Mouse (Mus musculus) embryonic facial prominence, embryonic 14.5 days (tissue): ENCODE data around the gene Pon1. TPM values are rescaled to one million over a fixed set of nuclear protein-coding genes. Genes with fewer than 3 reads are reported as not detected.
"Not testable (repeated sequence)": the region's sequence is repeated elsewhere in the genome, so short reads cannot be mapped to it uniquely, and the experiment has no call there.

Experiments
- ATAC-seq: fragments of 200-750 bp; cut with Nextera tagmentation; 2 replicates; pipeline ENCODE4 v1.8.0; 2017; ENCODE audit warnings: low read depth, moderate number of reproducible peaks, moderate TSS enrichment
- DNase-seq: peaks from one replicate; pipeline ENCODE4 v3.0.0-alpha.2; 2015; ENCODE audit warnings: low spot score
- H3K27ac ChIP-seq: fragments of 300-500 bp; sonication (generic); replicated peaks from 2 replicates; pipeline ENCODE4 v1.5.1; 2014; ENCODE audit warnings: low read depth, mild to moderate bottlenecking, low read length, moderate library complexity
- H3K27me3 ChIP-seq: fragments of 300-500 bp; sonication (generic); replicated peaks from 2 replicates; pipeline ENCODE4 v1.6.1; 2014; ENCODE audit warnings: low read length; ENCODE audit not compliant: control insufficient read depth, insufficient read depth
- H3K36me3 ChIP-seq: fragments of 300-500 bp; sonication (generic); 2 replicates; pipeline ENCODE4 v1.6.1; 2014; ENCODE audit warnings: low read length, mixed read lengths; ENCODE audit not compliant: control insufficient read depth, insufficient read depth
- H3K4me1 ChIP-seq: fragments of 300-500 bp; sonication (generic); 2 replicates; pipeline ENCODE4 v1.6.1; 2014; ENCODE audit warnings: antibody characterized with exemption, low read length; ENCODE audit not compliant: control insufficient read depth, insufficient read depth
- H3K4me2 ChIP-seq: fragments of 300-500 bp; sonication (generic); 2 replicates; pipeline ENCODE4 v1.6.1; 2014; ENCODE audit warnings: low read depth, mild to moderate bottlenecking, low read length, moderate library complexity, mixed read lengths
- H3K4me3 ChIP-seq: fragments of 300-500 bp; sonication (generic); 2 replicates; pipeline ENCODE4 v1.5.1; 2014; ENCODE audit warnings: low read depth, mild to moderate bottlenecking, low read length
- H3K9ac ChIP-seq: fragments of 300-500 bp; sonication (generic); 2 replicates; pipeline ENCODE4 v1.6.1; 2014; ENCODE audit warnings: low read depth, mild to moderate bottlenecking, low read length, moderate library complexity, mixed read lengths
- H3K9me3 ChIP-seq: fragments of 300-500 bp; sonication (generic); 2 replicates; pipeline ENCODE4 v1.6.1; 2016; ENCODE audit warnings: low read length; ENCODE audit not compliant: control insufficient read depth
- WGBS: fragments of 180-500 bp; shearing (Covaris S2); extraction: QIAGEN DNeasy Blood & Tissue Kit; methylation state at CpG from one replicate; pipeline ENCODE4 v1.1.7; 2014; 5-methylcytosine and 5-hydroxymethylcytosine counted together
- polyA plus RNA-seq: library from polyadenylated mRNA; unstranded; fragments of >200 nt; fragmentation: Nextera tagmentation; extraction: Ambion mirVana; gene quantifications from 2 replicates; pipeline ENCODE4 v1.2.1, GENCODE M21; 2014

Pon1 gene
- polyA plus RNA-seq: 2.5 and 3.9 TPM in 2 replicates

DNA sequence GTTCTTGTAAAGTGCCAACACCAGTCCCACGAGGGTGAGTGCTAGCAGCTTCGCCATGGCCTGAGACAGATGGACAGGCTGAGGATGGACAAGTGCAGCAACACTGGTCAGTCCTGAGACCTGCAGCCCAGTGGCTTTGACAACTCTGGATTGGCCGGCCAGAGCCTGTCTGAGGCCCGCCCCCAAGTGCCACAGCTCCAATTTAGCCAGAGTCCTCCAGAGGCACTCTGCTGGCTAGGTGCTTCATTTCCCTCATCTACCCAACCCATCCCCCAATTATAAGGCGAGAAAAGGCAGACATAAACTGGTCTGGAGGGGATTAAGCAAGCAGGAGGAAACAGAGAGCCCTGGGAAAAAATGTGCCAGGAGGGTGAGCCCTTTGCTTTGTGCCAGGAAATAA is at the start of gene Pon1:
Pon1 (minus strand) TSS at position 254 of the 400 bp plus-strand sequence.
- 45% methylated on average over 5 of the region's 5 CpGs for WGBS
- H3K27me3 ChIP-seq: no peaks in the 10 kb centered on the region
- H3K27ac ChIP-seq: no peak within 1 kb of the TSS
- 0 out of 2 replicates have a peak, but pooled peaks cover 6% of the 10 kb centered on the region for H3K9me3 ChIP-seq
- DNase-seq: peak; percentile 20
- no peak within 1 kb of the TSS for H3K9ac ChIP-seq
- H3K36me3 ChIP-seq: no peaks in the 10 kb centered on the region
- H3K4me3 ChIP-seq: no peak within 1 kb of the TSS
- H3K4me2 ChIP-seq: no peak within 1 kb of the TSS
- ATAC-seq: peak; percentile 68; the same call in 1 of the 2 replicates
- no peaks in the 10 kb centered on the region for H3K4me1 ChIP-seq

DNA sequence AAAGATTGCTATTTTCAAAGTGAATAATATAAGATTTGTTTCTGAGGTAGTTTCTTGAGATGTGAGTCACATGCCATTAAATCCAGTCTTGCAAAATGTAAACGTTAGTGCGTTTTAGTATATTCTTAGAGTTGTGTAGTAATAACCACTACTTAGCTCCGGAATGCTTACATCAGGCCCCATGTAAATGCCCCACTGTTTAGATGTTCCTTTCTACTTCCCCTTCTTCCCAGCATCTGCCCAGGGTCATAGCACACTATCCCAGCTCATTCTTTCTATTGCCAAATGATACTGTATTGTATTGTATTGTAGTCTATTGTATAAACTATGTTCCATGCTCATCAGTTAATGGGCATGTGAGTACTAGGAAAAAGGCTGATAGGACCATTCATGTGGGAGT is 45.1 kb upstream of the Pon1 start:
- no peaks in the 10 kb centered on the region for H3K36me3 ChIP-seq
- no peak overlapping the region for H3K27ac ChIP-seq
- 91% methylated on average over 3 of the region's 3 CpGs for WGBS
- H3K9ac ChIP-seq: no peak overlapping the region
- DNase-seq: no peak
- H3K27me3 ChIP-seq: no peaks in the 10 kb centered on the region
- H3K4me2 ChIP-seq: no peak overlapping the region
- no peaks in the 10 kb centered on the region for H3K9me3 ChIP-seq
- H3K4me3 ChIP-seq: no peak overlapping the region
- H3K4me1 ChIP-seq: no peaks in the 10 kb centered on the region
- ATAC-seq: no peak

DNA sequence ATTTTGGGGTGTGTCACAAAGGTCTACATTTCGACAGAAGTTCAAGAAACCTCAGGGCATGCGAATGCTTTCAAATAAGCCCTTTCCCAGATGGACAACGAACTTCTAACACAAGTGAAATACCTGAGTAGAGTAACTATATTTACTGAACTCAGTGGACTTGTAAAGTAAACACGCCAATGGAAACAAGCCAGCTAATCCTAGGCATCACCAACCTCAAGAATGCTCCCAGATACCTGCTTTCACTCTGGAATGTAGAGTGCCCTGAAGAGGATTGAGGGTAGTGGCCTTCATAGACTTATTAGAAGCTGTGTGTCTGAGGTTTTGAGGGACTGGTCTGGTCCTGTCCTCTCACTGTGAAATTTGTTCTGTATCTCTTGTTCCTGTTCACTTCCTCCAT is 43.8 kb upstream of the Pon1 start:
- Histone ChIP-seq H3K4me3 (no peak overlapping the region), H3K4me2 (no peak overlapping the region), H3K9me3 (no peaks in the 10 kb centered on the region), H3K27me3 (no peaks in the 10 kb centered on the region), H3K9ac (no peak overlapping the region), H3K4me1 (no peaks in the 10 kb centered on the region), H3K27ac (no peak overlapping the region), H3K36me3 (no peaks in the 10 kb centered on the region)
- no peak for ATAC-seq
- 80% methylated on average over 4 of the region's 4 CpGs for WGBS
- no peak for DNase-seq

DNA sequence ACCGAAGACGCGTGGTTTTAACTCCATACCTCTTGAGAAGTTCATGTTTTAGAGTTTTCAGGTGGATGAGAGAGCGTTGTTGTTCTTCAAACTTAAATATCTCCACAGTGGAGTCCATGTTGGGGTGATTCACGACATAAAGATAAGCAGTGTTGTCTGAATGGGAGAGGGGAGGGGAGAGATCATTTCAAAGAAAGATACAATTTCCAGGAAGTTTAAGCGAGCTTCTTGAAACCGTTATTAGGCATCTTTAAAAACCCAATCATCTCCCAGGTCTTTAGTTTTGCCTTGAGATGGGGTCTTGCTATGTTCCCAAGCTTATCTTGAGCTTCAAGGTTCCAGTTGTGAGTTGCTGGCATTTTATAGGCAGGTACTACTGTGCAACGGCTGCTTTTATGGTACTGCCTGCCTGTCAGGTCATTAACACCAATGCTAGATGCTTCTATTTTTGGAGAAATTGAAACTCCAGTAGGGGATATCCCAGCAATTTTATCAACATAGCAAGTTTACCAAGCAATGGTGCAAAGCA is 43.2 kb upstream of the Pon1 start:
- no peak overlapping the region for H3K27ac ChIP-seq
- no peaks in the 10 kb centered on the region for H3K27me3 ChIP-seq
- no peak overlapping the region for H3K4me3 ChIP-seq
- no peak overlapping the region for H3K9ac ChIP-seq
- WGBS: 88% methylated on average over 8 of the region's 8 CpGs
- DNase-seq: no peak
- no peaks in the 10 kb centered on the region for H3K36me3 ChIP-seq
- no peaks in the 10 kb centered on the region for H3K4me1 ChIP-seq
- no peak overlapping the region for H3K4me2 ChIP-seq
- ATAC-seq: no peak
- no peaks in the 10 kb centered on the region for H3K9me3 ChIP-seq

DNA sequence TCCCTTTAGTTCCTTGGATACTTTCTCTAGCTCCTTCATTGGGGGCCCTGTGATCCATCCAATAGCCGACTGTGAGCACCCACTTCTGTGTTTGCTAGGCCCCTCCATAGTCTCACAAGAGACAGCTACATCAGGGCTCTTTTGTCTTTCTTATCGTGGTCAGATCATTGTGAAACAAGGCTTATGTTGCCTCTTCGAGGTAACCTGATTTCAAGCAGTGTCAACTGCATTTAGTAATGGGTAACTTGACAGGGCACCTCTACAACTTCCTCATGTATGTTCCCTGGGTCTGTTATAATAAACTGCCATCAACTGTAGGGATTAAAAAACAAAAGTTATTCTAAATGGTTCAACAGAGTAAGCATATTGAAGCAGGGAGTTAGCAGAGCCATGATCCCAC is 40.8 kb upstream of the Pon1 start:
- H3K4me2 ChIP-seq: no peak overlapping the region
- H3K4me1 ChIP-seq: no peaks in the 10 kb centered on the region
- DNase-seq (no peak), ATAC-seq (no peak)
- H3K9me3 ChIP-seq: no peaks in the 10 kb centered on the region
- H3K27me3 ChIP-seq: no peaks in the 10 kb centered on the region
- WGBS: 73% methylated on average over 3 of the region's 3 CpGs
- H3K4me3 ChIP-seq: no peak overlapping the region
- no peaks in the 10 kb centered on the region for H3K36me3 ChIP-seq
- no peak overlapping the region for H3K27ac ChIP-seq
- no peak overlapping the region for H3K9ac ChIP-seq

DNA sequence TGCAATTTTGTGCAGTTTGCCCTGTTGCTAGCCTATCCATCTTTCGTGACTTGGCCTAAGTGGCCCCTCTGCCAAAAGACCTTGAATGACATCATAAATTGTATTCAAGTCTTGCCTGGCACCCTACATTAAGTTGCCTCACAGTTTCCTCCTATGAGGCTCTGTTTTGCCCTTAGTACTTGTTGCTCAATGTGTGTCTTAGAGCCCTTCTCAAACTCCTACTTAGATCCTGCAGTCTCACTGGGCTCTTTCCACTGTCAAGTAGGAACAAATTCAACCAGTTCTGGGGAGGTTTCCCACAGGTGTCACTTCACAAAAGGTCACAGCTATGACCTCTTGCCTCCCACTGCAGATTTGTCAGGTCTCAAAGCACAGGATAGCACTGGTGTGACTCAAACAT is 40.1 kb upstream of the Pon1 start:
- Histone ChIP-seq H3K9ac (no peak overlapping the region), H3K27ac (no peak overlapping the region), H3K4me1 (no peaks in the 10 kb centered on the region), H3K36me3 (no peaks in the 10 kb centered on the region), H3K9me3 (no peaks in the 10 kb centered on the region), H3K27me3 (no peaks in the 10 kb centered on the region), H3K4me2 (no peak overlapping the region), H3K4me3 (no peak overlapping the region)
- DNase-seq: no peak
- 85% methylated on average over 1 of the region's 1 CpGs for WGBS
- no peak for ATAC-seq

DNA sequence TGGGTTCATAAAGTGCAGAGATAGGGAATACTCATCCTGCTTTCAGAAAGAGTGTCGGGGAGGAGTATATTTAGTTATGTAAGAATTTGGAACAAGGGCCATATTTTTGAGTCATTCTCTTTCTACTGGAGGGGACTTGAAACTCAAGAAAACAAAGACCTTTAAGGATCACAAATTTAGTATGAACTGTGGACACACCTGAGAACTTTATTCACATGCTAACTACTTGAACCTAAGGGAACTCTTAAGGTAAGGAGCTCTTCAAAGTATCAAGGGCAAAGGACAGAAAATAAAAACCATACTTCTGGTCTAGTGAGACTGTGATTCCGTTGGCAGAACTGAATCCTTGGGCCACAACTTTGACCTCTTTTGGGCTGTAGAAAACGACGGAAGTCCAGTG is 38.3 kb upstream of the Pon1 start:
- no peak overlapping the region for H3K4me2 ChIP-seq
- no peaks in the 10 kb centered on the region for H3K27me3 ChIP-seq
- DNase-seq (no peak), ATAC-seq (no peak)
- H3K4me1 ChIP-seq: no peaks in the 10 kb centered on the region
- no peaks in the 10 kb centered on the region for H3K9me3 ChIP-seq
- 88% methylated on average over 4 of the region's 4 CpGs for WGBS
- no peak overlapping the region for H3K9ac ChIP-seq
- no peaks in the 10 kb centered on the region for H3K36me3 ChIP-seq
- no peak overlapping the region for H3K27ac ChIP-seq
- H3K4me3 ChIP-seq: no peak overlapping the region

DNA sequence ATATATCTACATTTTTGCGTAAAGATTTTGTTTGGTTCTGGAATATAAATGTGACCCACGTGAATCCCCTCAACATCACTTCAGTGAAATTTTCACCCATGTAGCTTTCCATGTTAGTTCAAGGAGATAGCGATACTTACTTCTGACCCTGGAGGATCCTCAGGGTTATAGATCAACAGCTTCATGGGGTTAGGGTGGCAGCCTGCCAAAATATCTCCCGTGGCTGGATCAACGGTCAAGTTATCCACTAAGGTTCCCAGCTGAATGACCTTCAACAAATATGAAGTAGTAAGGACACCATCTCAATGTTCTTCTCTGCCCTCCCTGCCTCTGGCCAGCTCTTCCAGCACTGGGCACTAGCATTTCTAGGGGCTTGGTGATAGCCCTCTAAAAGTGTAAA is 36.5 kb upstream of the Pon1 start:
- DNase-seq: no peak
- H3K9ac ChIP-seq: no peak overlapping the region
- H3K9me3 ChIP-seq: no peaks in the 10 kb centered on the region
- no peaks in the 10 kb centered on the region for H3K36me3 ChIP-seq
- no peak for ATAC-seq
- no peak overlapping the region for H3K4me3 ChIP-seq
- no peaks in the 10 kb centered on the region for H3K4me1 ChIP-seq
- no peak overlapping the region for H3K27ac ChIP-seq
- H3K27me3 ChIP-seq: no peaks in the 10 kb centered on the region
- WGBS: 87% methylated on average over 5 of the region's 5 CpGs
- no peak overlapping the region for H3K4me2 ChIP-seq

DNA sequence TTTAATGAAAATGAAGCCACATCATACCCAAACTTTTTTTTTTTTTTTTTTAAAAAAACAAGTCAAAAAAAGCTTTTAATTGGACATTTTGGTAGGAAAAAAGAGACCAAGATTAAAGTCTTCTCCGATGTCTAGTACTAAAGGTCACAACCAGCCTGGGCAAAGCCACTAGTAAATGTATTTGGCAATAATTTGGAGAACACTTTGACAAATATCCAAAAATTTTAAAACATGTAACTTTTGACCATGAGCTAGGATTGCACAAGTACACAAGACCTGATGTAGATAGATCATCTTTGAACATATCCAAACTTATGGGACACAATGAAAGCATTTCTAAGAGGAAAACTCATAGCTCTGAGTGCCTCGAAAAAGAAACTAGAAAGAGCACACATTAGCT is 29.8 kb upstream of the Pon1 start:
- H3K4me1 ChIP-seq, H3K9ac ChIP-seq, H3K36me3 ChIP-seq, H3K27ac ChIP-seq, ATAC-seq, H3K9me3 ChIP-seq, H3K27me3 ChIP-seq, H3K4me3 ChIP-seq, DNase-seq, H3K4me2 ChIP-seq: not testable (repeated sequence)
- WGBS: 96% methylated on average over 2 of the region's 2 CpGs
